Mouse (Mus musculus) kidney, embryonic 16.5 days (tissue): ENCODE results near the gene Sema4d. TPM values are rescaled to one million over a fixed set of nuclear protein-coding genes. Genes with fewer than 3 reads are reported as not detected.
"Not testable (repeated sequence)": the region's sequence is repeated elsewhere in the genome, so short reads cannot be mapped to it uniquely, and the experiment has no call there.

Experiments used
- ATAC-seq: fragments of 200-750 bp; cut with Nextera tagmentation; 2 replicates; pipeline ENCODE4 v1.8.0; 2017; ENCODE audit warnings: moderate TSS enrichment; ENCODE audit not compliant: low FRiP score, low TSS enrichment
- H3K27ac ChIP-seq: fragments of 300-500 bp; sonication (generic); 2 replicates; pipeline ENCODE4 v1.5.1; 2014; ENCODE audit warnings: low read length
- H3K27me3 ChIP-seq: fragments of 300-500 bp; sonication (generic); 2 replicates; pipeline ENCODE4 v1.6.1; 2014; ENCODE audit warnings: low read length, control low read depth, mixed read lengths; ENCODE audit not compliant: insufficient read depth
- H3K36me3 ChIP-seq: fragments of 300-500 bp; sonication (generic); 2 replicates; pipeline ENCODE4 v1.6.1; 2014; ENCODE audit warnings: low read length, control low read depth, mixed read lengths; ENCODE audit not compliant: insufficient read depth
- H3K4me1 ChIP-seq: fragments of 300-500 bp; sonication (generic); 2 replicates; pipeline ENCODE4 v1.6.1; 2014; ENCODE audit warnings: low read length, control low read depth, mixed read lengths; ENCODE audit not compliant: insufficient read depth
- H3K4me2 ChIP-seq: fragments of 300-500 bp; sonication (generic); replicated peaks from 2 replicates; pipeline ENCODE4 v1.6.1; 2014; ENCODE audit warnings: low read depth, low read length
- H3K4me3 ChIP-seq: fragments of 300-500 bp; sonication (generic); 2 replicates; pipeline ENCODE4 v1.5.1; 2014; ENCODE audit warnings: mild to moderate bottlenecking, low read length
- H3K9ac ChIP-seq: fragments of 300-500 bp; sonication (generic); replicated peaks from 2 replicates; pipeline ENCODE4 v1.6.1; 2014; ENCODE audit warnings: low read length
- H3K9me3 ChIP-seq: fragments of 300-500 bp; sonication (generic); 2 replicates; pipeline ENCODE4 v1.6.1; 2016; ENCODE audit warnings: low read length, control low read depth
- WGBS: fragments of 180-500 bp; shearing (Covaris S2); extraction: QIAGEN DNeasy Blood & Tissue Kit; methylation state at CpG from one replicate; pipeline ENCODE4 v1.1.7; 2014; 5-methylcytosine and 5-hydroxymethylcytosine counted together
- polyA plus RNA-seq: library from polyadenylated mRNA; unstranded; fragments of >200 nt; fragmentation: Nextera tagmentation; extraction: Ambion mirVana; gene quantifications from 2 replicates; pipeline ENCODE4 v1.2.1, GENCODE M21; 2015

Gene Sema4d
- polyA plus RNA-seq = 28.8 and 29.0 TPM in 2 replicates

DNA sequence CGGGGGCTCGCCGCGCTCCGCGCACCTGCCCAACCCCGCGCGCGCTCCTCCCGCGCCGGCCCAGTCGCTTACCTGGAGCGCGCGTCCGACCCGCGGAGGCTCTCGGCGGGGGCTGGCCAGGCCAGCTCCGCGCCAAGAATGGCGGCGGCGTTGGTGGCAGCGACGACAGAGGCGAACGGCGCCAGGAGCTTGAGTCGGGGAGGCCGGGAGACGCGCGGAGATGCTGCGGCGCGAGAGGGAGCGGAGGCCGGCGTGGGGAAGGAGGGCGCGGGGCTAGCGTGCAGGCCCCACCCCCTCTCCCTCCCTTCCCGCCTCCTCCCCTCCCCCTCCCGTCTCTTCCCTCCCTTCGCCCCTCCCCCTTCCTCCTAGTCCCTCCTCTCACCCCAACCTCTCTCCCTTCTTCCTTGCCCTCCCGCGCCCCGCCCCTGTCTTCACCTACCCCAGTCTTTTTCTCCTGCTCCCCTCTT, at the start of gene Sema4d:
Gene Sema4d (minus strand): TSS at position 323 of the 467 bp plus-strand sequence.
- H3K4me1 ChIP-seq = peaks cover 19% of the 10 kb centered on the region
- peak within 1 kb of the TSS; percentile 82 for H3K4me3 ChIP-seq
- H3K9me3 ChIP-seq = no peaks in the 10 kb centered on the region
- WGBS = 1% methylated on average over 21 of the region's 52 CpGs
- peak within 1 kb of the TSS; percentile 80 for H3K9ac ChIP-seq
- H3K27ac ChIP-seq = peak within 1 kb of the TSS; percentile 35; the same call in 1 of the 2 replicates
- H3K36me3 ChIP-seq = no peaks in the 10 kb centered on the region
- H3K4me2 ChIP-seq = peak within 1 kb of the TSS; percentile 90
- H3K27me3 ChIP-seq = peaks cover 17% of the 10 kb centered on the region
- peak; percentile 66 for ATAC-seq

DNA sequence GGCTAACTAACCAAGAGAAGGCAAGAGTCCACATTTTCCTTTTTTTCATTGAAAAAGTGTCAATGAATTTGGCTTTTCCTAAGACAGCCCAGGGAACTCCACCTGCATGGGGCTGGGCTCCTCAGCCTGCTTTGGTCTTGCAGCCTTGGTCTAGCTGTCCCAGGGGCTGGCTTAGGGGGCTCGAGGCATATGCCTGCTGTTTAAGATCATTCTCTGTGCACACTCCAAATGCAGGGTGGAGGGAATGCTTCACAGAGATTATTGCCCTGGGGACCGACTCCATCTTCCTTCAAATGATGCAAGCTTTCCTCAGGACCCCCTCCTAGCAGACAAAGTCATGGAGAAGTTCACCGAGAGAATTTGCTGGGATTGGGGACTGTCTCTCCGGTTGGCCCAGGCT, 49.8 kb upstream of the Sema4d start:
- no peak overlapping the region for H3K4me3 ChIP-seq
- H3K4me2 ChIP-seq = no peak overlapping the region
- peaks cover 34% of the 10 kb centered on the region for H3K4me1 ChIP-seq
- no peaks in the 10 kb centered on the region for H3K9me3 ChIP-seq
- WGBS = 75% methylated on average over 4 of the region's 4 CpGs
- H3K36me3 ChIP-seq = no peaks in the 10 kb centered on the region
- no peak for ATAC-seq
- H3K27me3 ChIP-seq = peaks cover 14% of the 10 kb centered on the region
- H3K27ac ChIP-seq = no peak overlapping the region
- H3K9ac ChIP-seq = no peak overlapping the region

DNA sequence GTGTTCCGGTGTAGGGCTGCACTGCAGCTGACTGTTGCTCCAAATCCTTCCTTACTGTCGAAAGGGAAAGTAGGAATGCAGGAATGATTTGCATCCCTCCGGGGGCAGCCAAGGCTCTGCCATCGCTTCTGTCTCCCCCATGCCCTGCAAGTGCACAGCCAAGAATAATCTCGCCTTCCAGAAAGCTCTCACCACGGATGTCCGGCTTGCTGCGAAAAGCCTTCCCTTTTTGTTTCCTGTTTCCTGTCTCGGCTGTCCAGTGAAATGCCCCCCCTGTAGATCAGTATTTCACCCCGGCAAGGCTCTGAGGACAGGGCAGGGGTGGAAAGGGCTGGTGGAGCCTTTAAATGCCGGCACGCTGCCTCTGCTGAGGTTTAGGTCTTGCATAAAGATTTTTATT, 49.2 kb upstream of the Sema4d start:
- peaks cover 30% of the 10 kb centered on the region for H3K4me1 ChIP-seq
- H3K9me3 ChIP-seq = no peaks in the 10 kb centered on the region
- ATAC-seq = no peak
- peaks cover 14% of the 10 kb centered on the region for H3K27me3 ChIP-seq
- H3K27ac ChIP-seq = no peak overlapping the region
- peak overlapping the region; percentile 39 for H3K4me2 ChIP-seq
- H3K36me3 ChIP-seq = no peaks in the 10 kb centered on the region
- H3K9ac ChIP-seq = peak overlapping the region; percentile 23
- 9% methylated on average over 12 of the region's 12 CpGs for WGBS
- H3K4me3 ChIP-seq = peak overlapping the region; percentile 10; the same call in 1 of the 2 replicates

DNA sequence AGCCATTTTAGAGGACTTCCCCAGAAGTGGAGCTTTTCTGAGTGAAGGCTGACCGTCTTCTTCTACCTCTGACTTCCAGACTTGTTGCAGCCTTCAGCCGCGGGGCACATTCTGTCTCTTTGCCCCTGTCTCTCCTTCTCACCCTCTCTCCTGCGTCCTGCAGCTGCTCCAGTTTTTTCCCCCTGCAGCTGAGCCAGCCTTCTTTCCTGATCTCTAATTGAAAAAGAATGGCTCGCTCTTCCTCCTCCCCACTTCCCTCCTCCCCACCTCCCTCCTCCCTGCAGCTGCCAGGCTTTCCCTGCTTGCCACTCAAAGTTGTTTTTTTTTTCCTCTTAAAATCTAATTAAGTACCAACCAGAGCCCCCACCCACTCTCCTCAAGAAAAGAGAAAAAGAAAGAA, 48.6 kb upstream of the Sema4d start:
- Histone ChIP-seq H3K27me3 (peaks cover 14% of the 10 kb centered on the region), H3K9me3 (no peaks in the 10 kb centered on the region), H3K27ac (no peak overlapping the region), H3K36me3 (no peaks in the 10 kb centered on the region), H3K4me2 (peak overlapping the region; percentile 39), H3K9ac (peak overlapping the region; percentile 23; the same call in 1 of the 2 replicates), H3K4me3 (no peak overlapping the region; the same call in 1 of the 2 replicates), H3K4me1 (peaks cover 25% of the 10 kb centered on the region)
- ATAC-seq = no peak
- WGBS = 14% methylated on average over 5 of the region's 5 CpGs

DNA sequence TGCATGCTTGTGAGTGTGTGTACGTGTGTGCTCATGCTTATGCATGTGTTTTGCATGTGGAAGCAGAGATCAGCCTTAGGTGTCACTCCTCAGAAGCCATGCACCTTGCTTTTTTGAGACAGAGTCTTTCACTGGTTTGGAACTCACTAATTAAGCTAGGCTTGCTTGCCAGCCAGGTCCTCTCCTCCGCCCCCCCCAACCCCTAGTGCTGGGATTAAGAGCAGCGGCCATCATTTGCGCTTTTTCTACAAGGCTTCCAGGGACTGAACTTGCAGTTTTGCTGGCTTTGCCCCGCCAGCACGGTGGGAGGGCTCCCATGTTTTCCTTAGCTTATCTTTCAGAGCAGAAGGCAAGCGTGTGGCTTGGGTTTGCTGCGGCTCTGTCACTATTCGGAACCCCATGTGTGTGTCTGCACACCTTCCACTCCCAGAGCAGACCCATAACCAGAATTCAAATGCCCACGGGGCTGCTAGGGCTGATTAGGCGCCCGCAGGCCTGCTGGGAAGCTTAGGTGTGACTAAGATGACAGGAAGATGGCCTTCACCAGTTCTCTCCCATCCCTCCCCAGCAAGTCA, 48.1 kb upstream of the Sema4d start:
- WGBS = 31% methylated on average over 12 of the region's 12 CpGs
- peaks cover 25% of the 10 kb centered on the region for H3K4me1 ChIP-seq
- H3K4me3 ChIP-seq = no peak overlapping the region
- 0 out of 2 replicates have a peak overlapping the region, but pooled peaks have one; percentile 25 for H3K9ac ChIP-seq
- no peaks in the 10 kb centered on the region for H3K9me3 ChIP-seq
- no peaks in the 10 kb centered on the region for H3K36me3 ChIP-seq
- H3K4me2 ChIP-seq = no peak overlapping the region
- ATAC-seq = no peak
- H3K27me3 ChIP-seq = peaks cover 14% of the 10 kb centered on the region
- no peak overlapping the region for H3K27ac ChIP-seq

DNA sequence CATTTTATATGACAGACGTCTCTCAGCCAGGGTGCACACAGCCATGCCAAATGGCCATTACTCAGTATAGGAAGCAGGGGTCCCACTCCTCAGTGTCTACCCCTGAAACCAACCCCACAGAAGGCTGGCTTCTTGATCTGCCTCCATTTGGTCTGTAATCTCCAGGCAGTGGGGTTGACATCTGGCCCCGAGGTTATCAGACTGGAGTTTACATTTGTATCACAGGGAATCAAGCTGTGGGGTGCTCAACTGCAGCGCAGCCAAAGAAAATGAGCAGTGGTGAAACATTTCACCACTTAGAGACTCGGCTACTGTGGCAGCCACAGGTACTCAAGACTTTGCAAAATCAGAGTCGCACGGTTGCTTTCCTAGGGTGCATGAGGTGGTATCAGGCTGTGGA, 47.2 kb upstream of the Sema4d start:
- Histone ChIP-seq H3K4me2 (no peak overlapping the region), H3K4me3 (no peak overlapping the region), H3K9ac (no peak overlapping the region), H3K27me3 (peaks cover 14% of the 10 kb centered on the region), H3K4me1 (peaks cover 25% of the 10 kb centered on the region), H3K36me3 (no peaks in the 10 kb centered on the region), H3K27ac (no peak overlapping the region), H3K9me3 (no peaks in the 10 kb centered on the region)
- no peak for ATAC-seq
- WGBS = 63% methylated on average over 6 of the region's 6 CpGs

DNA sequence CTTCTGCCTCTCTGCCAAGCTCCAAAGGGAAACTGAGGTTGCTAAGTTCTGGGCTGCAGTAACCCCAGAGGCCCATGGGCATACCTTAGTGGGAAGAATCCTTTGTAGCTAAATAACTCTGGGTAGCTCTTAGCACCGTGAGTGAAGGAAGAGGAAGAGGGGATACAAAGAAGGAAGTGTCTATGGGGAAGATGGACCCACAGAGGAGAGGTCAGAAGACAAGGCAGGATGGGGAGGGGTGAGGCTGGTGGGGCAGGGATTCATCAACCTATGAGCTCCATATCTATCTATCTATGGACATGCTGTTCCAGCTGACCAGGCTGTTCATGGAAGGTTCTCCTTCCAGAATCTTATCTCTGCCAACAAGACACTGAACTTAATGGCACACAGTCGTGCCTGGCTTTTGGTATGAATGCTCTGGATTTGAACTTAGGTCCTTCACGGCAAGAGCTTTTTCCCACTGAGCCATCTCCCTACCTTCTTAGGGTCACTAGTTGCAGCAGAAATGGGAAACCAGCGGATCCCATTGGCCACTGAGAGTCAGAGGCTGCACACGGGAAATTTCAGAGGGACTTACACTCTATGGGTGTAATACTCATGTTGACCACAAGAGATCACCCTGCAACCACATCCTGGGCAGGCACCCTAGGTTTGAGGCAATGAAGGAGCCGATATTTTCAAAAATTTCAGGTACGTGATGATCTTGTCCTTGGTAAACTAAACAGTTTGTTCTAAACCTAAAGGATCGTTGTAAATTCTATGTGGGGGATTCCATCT, 45.9 kb upstream of the Sema4d start:
- Histone ChIP-seq H3K27ac (no peak overlapping the region), H3K36me3 (no peaks in the 10 kb centered on the region), H3K9ac (no peak overlapping the region), H3K9me3 (no peaks in the 10 kb centered on the region), H3K27me3 (peaks cover 14% of the 10 kb centered on the region), H3K4me1 (peaks cover 20% of the 10 kb centered on the region), H3K4me3 (no peak overlapping the region), H3K4me2 (no peak overlapping the region)
- ATAC-seq = 0 out of 2 replicates have a peak, but pooled peaks have one; percentile 28
- 15% methylated on average over 8 of the region's 8 CpGs for WGBS

DNA sequence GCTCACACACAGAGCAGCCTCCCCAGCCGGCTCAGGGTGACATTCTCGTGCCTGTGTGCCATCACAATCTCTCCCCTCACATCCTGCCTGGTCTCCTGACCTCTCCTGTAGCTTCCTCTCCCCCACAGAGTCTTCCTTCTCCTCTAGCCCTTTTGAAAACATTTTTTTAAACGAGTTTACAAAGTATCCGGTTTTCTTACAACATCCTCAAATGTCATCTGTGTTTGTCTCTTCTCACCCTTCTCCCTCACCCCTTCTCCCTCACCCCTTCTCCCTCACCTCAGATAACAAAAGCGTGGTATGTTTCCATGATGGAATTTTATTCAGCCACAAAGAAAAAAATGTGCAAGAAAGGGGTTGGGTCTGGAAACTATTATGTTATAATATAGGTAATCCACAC, 43.9 kb upstream of the Sema4d start:
- no peak for ATAC-seq

DNA sequence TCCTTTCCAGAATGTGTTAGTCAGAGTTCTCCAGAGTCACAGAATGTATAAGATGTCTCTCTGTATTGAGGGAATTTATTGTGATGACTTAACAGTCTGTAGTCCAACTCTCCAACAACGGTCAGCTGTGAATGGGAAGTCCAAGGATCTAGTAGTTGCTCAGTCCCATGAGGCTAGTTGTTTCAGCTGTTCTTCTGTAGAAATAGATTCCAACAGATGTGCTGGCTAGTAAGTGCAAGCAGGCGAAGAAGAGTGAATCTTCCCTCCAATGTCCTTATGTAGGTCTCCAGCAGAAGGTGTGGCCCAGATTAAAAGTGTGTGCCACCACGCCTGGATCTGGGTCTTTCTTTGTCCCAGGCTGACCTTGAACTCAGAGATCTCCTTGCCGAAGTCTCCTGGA, 41.7 kb upstream of the Sema4d start:
- H3K4me2 ChIP-seq, H3K27ac ChIP-seq, H3K9ac ChIP-seq, H3K4me3 ChIP-seq, H3K9me3 ChIP-seq, ATAC-seq, H3K36me3 ChIP-seq, H3K4me1 ChIP-seq, H3K27me3 ChIP-seq: not testable (repeated sequence)
- 79% methylated on average over 4 of the region's 4 CpGs for WGBS

More for the DNA sequence above, 43.9 kb upstream of the Sema4d start:
- no peak overlapping the region for H3K4me2 ChIP-seq
- peaks cover 14% of the 10 kb centered on the region for H3K27me3 ChIP-seq
- peaks cover 16% of the 10 kb centered on the region for H3K4me1 ChIP-seq
- H3K36me3 ChIP-seq = no peaks in the 10 kb centered on the region
- H3K9ac ChIP-seq = no peak overlapping the region
- 10% methylated on average over 5 of the region's 5 CpGs for WGBS
- H3K9me3 ChIP-seq = no peaks in the 10 kb centered on the region
- H3K27ac ChIP-seq = no peak overlapping the region
- H3K4me3 ChIP-seq = no peak overlapping the region

DNA sequence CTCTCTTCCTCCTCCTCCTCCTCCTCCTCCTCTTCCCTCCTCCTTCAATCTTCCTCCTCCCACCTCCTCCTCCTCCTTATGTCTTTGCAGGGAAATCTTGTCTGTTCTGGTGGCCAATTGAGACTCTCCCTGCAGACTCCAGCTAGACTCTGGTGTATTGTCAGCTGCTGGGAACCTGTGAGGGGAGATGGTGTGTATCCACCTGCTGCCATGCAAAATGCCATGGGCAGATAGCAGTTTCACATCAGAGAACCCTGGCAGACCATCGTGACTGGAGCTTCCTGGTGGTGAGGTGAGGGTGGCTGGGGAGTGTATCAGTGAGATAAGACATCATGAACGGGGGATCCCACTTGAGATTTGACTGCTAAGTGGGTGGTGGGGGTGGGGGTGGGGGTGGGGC, 41.0 kb upstream of the Sema4d start:
- Histone ChIP-seq H3K36me3 (no peaks in the 10 kb centered on the region), H3K4me3 (no peak overlapping the region), H3K9me3 (no peaks in the 10 kb centered on the region), H3K27me3 (no peaks in the 10 kb centered on the region; the same call in 1 of the 2 replicates), H3K9ac (no peak overlapping the region), H3K27ac (no peak overlapping the region), H3K4me2 (no peak overlapping the region), H3K4me1 (peaks cover 4% of the 10 kb centered on the region; the same call in 1 of the 2 replicates)
- 63% methylated on average over 2 of the region's 2 CpGs for WGBS
- ATAC-seq = no peak
